Mouse (Mus musculus) kidney, postnatal 4 days (tissue): ENCODE measurements at regions not wholly inside any gene's neighbourhood (a gene's known extent, or its start where the extent isn't known, plus 50 kb on each side); places are given as distances from the start of the nearest gene placed in this dataset.

Experiments
- DNase-seq, 2 experiments: peaks; one replicate each; pipeline ENCODE4 v3.0.0; 2021; ENCODE audit warnings: mixed read lengths in 2 of 2

DNA sequence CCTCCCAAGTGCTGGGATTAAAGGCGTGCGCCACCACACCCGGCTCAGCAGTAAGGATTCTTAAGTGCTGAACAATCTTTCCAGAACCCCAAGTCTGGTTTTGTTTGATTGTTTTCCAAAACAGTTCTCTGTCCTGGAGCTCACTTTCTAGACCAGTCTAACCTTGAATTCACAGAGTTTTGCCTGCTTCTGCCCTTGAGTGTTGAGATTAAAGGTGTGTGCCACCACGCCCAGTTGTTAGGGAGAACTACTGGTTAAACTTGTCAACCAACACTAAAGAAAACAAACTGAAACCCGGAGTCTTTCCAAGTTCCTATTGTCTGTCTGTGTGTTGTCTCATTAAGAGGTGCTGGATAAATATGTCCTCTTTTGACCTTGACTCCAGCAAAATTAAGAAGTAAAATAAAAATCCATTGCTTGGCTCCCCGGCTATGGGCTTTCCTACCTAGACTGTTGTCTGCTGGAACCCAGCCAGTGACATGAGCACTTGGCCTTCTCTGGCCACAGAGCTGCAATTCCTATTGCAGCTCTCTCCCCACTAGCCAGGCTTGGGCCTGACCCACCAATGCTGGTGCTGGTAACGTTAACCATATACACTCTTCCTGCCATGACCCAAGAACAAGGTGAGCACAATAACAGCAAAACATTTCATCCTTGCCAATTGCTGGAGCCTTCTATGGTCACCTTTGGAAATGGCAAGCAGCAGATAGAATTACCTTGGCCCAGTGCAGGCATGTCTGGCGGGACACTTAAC, 51.1 kb upstream of the Klf9 start:
- no peak for DNase-seq
